Mouse (Mus musculus) adrenal gland, adult (tissue): Measurements from ENCODE around the gene Gas2.

Source experiments
- DNase-seq, 2 experiments: peaks; one replicate each; pipeline ENCODE4 v3.0.0; 2022 to 2023; ENCODE audit warnings: low spot score in 1 of 2; ENCODE audit not compliant: inconsistent age in 2 of 2

Gene Gas2

DNA sequence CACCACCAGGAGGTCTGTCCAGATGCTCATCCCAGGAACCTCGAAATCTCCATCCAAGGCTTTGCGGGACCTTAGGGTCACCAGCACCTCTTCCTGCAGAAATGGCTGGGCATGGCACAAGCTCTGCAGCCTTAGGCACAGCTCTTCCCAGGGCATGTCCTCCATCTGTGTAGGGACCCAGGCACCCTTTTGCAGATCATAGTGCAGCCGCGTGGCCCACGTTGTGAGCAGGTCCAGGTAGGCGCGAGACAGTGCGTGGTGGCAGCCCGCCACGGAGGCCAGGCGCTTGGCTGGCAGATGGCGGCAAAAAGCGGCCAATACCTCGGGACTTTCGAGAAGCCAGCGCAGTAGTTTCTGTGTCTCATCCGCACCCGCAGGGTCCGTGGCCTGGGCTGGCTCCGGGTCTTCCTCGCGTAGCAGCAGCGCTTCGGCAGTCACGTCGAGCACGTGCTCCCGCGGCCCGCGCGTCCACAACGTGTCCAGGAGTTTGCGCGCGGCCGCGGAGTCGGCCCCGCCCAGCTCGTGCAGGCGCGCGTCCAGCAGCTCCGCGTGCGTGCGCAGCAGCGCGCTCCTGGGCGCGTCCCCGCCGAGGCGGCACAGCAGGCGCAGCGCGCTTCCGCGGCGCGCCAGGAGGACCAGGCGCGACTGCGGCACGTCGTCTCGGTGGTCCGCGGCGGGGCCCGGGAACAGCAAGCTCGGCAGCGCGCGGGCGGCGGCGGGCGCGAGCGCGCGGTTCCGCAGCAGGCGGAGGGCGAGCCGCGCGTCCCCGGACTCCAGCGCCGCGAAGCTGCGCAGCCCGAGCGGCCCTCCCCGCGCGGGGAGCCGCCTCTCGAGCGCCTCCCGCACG, at the start of gene Gas2:
TSS of gene Gas2 (plus strand) at position 766 of the 847 bp plus-strand sequence.
- DNase-seq: peak; percentile 92 to 97

DNA sequence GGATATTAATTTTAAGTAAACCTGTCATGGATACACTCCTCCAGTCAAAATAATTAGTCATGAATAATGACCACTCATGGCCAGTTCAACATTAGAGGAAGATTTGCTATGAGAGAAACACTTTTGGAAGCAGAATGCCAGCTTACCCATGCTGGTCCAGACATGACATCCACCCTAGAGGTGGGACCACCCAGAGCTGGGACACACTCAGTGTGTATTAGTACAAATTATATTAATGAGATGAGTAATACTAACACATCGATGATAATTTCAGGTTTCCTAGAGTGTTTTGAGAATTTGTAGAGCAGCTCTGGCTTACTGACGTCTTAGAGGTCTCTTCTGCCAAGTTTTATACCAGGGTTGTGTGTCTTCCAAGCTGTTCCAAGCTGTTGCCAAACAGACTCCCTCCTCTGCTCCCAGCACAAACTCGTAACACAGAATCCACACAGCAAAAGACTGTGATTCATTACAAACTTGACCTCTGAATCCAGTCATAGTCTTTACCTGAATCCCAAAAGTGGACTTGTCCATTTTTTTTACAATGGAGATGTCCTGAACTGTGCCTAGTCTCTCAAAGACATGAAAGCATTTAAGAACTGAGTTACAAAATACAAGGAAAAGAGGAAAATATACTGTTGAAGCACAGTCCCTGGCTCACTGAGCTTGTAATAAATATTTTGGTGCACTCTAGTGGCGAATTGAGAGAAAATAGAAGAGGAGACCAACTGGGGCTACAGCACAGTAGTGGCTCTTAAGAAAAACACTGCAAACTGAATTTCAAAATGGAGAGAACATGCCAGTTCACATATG, 46.1 kb upstream of the Gas2 start:
- DNase-seq: peak in 1 of 2 experiments; percentile 36

DNA sequence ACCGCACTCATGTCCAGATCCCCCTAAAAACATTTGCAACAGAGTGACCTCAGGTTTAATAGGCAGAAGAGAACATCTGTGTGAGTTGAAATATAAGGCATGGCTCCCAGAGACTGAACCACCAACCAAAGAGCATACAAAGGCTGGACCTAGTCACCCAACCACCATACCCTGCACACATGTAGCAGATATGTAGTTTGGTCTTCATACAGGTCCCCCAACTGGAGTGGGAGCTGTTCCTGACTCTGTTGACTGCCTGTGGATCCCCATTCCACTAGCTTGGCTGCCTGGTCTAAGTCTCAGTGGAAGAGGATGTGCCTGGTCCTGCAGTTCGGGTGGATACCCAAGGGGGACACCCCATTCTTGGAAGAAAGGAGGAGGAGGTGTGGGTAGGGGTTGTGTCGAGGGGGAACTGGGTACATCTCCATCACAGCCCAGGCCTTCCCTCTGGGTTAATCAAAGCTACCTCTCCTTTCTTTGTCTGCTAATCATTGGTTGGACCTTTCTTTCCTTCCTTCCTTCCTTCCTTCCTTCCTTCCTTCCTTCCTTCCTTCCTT, 45.5 kb upstream of the Gas2 start:
- no peak for DNase-seq

DNA sequence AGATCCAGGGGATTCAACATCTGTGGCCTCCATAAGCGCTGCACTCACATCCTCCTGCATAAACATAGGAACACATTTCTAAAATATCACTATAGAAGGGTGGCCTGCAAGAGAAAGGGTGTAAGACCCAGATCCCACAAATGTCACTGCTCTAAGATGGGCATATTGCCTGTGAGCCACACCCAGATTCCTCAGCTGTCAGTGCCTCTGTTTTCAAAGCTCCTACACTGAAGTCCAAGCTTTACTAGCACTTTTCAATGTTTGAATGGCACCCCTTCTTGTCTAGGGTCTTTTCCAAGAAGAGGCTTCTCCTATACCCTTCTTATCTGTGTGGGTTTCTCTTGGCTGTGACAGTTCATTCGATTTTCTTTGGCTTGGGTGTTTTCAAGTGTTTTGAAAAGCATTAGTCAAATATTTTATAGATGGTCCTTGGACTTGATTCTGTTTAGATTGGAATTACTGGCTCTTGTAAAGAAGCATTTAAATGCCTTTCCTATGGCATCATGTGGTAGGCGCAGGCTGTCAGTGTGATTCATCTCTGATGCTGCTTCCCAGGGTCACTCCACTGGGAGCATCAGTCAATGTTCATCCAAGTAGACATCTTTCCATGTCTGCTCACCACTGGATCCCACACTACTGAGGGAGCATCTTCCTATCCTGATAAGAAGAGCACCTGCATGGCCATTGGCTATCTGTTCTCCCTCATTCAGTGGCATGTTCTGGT, 43.4 kb upstream of the Gas2 start:
- DNase-seq: peak; percentile 12 to 36

DNA sequence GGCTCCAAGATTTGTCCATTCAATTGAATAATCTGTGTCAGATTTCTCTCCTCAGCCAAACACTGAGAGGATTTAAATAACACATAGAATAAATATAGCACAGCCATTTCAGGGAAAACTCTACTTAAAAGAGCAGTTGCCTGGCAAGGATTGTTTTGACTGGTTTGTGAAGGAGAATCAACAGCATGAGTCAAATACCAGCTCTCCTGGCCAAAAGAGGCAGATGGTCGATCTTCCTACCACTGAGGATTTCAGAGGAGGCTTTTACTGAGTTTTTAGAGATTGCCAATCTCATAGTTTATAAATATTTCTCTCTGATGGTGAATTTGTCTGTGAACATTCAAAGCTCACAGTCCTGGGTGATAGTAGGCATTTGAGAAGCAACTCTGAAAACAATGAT, 41.9 kb upstream of the Gas2 start:
- no peak for DNase-seq

DNA sequence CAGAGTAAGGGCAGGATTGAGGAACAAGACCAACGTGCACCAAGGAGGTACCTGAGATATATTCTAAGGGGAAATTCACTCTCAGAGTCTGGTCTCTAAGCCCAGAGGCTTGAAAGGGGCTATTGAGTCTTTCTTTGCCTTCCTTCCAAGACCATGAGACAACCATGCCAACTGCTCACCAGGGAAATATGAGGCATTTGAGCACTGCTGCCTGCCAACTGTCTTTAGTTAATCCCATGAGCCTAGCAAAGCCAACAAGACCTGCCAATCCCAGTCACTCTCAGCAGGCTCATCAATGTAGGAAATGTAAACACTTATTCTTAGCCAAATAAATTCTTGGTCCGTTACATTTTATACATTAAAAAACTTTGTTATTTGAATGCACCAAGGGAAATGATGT, 40.3 kb upstream of the Gas2 start:
- DNase-seq: no peak

DNA sequence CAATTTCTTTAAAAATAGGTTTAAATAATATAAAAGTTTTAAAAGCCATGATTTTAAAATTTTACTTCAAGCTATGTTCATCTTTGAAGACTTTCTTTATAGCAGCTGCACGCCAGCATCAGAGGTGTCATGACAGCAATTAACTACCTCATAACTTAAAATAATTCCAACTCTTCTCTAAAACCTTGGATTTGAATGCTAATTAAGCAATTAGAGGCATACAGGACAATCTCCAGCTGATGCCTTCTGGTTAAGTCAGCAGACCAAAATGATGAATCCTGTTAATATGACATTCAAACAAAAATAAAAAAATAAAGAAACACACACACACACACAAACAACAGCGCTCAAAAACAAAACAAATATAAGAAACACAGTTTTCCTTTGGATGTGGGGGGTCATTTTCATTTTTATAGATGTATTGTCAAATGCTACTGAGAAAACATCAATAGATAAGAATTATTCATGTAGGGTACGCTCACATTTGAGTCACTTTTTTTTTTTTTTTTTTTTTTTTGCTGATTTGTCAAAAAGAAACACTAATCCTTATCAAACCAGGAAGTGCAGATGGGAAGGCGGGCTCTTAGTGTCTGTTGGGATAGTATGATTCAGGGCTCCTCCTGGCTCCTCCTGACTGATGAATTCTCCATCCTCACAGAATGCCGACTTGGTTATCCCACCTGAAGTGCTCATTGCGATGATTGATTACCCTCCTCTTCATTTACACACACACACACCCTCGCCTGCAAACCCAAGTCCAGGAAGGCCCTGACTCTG, 38.1 kb upstream of the Gas2 start:
- no peak for DNase-seq

DNA sequence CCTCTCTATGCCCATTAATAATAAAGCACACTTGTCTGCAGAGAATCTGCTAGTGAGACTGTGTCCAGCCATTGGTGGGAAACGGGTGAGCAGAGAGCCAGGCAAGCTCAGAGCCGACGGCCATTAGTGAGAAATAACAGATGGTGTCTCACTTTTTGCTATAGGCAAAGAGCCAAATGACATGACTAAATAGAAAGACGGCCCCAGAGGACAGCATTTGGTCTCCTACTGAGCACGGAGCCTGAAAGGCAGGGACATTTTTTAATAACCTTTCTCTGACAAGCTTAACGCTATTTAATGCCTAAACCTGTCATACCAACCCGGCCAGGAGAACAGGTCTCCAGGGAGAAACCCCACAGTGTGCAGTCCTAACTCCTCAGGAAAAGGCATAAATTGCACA, 29.9 kb upstream of the Gas2 start:
- DNase-seq: peak; percentile 12 to 64

DNA sequence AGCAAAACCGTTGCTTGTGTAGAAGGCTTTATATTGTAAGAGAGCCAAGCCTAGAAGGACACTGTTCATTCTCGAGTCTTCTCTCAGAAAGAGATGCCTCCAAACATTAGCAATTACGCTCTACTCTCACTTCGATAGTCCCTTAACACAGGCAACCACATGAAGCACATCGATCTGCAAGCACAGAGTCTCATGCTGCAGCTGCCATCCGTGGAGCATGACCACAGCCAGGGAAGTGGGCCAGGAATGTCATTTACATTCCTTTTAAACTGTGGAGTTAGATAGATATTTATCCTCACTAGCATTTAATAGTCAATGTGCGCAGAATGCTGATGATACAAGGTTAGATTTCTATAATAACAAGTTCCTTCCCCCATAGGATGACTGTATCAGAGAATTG, 21.3 kb upstream of the Gas2 start:
- DNase-seq: no peak

DNA sequence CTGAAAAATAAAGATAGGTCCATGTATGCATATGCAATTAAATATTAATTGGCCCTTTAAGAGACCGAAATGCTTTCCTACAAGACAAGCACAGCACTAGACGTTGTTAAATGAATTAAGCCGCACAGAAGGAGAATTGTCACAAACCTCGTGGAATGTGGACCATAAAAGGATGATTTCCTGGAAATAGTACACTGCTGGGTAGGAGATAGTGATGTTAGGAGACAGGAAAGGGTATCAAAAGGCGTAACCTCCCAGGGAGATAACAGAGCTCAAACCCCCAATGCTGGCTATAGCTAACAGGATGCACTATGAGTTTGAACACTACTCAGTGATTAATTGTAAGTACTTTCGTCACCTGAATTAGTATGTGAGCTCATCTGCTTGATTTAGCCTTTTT, 10.9 kb upstream of the Gas2 start:
- DNase-seq: no peak

DNA sequence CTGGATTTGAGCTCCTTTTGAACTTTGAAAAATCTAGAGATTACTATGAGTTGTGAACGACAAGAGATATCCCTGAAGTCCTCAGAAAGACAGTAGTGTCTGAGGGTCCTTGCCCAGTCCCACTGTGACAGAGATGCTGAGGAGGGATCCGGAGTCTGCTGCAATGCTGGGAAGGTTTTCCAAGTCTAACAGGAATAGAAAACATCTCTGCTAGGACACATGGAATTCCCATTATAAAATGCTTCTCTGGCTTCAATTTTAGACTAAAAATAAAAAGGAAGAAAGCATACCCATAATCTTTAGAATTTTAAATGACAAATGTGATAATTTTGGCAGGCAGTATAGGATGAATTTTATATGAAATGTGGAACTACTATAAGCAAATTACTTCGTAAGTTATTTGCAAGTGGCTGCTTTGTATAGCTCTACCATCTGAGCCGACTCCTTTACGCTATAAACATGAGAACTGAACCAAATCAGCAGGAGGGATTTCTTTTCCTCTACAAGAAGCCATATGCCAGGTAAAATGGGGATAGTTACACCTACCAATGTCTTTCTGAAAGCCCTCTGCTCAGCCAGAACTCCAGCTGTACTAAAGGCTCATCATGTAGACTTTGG, 9.8 kb upstream of the Gas2 start:
- no peak for DNase-seq

DNA sequence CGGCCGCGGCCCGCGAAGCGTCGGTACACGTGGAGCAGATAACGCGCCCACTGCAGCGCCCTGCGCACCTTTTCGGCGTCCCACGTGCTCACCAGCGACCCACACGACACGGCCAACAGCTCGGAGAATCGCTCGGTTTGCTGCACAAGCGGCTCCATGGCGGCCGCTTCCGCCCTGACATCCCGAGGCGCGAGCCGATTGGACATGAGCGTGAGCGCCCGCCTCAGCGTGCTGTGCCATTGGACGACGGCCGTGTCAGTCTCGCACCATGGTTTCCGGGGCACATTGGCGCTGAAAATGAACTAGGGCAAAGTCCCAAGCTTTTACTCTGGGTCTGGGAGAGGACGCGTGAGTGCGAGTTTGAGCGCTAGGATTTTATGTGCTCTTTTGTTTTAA, 280 bp downstream of the Gas2 start, which contains the start of gene Fancf:
TSS of gene Fancf (minus strand) at position 171 of the 396 bp plus-strand sequence.
- peak; percentile 97 to 99 for DNase-seq

DNA sequence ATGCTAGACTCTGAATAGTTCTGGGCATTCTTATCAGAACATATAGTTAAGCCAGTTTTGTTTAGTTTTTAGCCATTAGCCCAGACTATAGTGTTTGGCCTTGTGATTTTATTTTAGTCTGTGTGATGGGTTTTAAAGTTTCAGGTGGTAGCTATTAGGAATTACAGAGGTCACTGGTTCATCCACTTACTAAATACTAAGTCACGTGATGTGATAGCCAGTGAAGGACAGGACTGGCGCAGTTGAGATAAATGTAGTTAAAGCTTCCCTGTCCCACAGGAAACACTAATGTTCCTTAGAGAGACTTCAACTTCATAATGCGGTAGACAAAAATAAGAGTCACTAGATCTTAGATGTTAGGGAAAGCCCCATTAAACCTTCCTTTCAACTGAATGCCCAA, 1.0 kb downstream of the Gas2 start:
- DNase-seq: no peak

DNA sequence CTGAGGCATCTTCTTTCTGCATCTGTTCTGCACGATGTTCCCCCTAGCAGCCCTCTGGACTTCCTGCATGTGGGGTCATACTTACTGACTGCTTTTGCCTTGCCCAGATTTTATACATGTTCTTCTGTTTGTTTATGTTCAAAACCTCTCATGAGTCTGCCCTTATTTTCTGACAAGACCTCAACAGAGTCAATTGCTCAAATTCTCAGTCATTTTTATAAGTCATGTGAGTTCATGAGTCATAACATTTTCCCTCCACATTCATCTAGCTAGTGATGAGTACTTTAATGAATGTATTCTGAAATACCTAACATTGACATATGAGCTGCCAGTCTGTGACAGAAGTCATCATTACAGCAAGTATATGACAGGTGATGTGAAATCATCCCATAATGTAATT, 3.5 kb downstream of the Gas2 start:
- DNase-seq: no peak

DNA sequence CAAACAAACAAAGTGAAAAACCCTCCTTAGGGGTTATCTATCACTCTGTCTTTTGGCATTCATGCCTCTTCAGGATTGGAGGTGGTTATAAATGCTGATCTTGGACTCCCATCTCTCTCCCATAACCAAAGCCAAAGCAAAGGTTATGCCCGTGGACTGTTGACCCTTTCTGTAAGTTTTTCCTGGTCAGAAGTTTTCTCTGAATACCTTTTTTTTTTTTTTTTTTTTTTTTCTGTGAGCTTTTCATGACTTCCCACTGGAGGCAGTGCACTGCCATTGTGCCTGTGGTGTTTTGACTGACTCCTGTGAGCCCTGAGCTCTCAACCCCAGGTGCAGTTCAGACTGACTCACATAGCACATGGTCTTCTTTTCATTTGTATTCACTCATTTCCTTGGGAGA, 6.2 kb downstream of the Gas2 start:
- no peak for DNase-seq

DNA sequence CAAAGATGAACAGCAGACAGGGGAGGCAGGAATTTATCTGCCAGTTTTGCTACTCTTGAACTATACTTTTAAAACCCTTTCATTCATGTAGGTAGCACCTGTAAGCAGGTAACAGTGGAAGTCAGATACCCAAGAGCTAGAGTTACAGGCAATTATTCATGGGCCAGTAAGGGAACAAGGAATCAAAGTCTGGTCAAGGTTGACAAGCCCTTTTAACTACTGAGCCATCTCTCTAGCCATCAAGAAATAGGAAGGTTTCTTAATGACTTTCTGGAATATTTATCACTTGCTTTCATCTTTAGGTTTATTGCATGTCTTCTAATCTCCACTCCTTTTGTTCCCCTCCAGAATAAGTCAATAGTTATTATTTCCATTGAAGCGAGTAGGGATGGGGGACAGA, 10.2 kb downstream of the Gas2 start:
- no peak for DNase-seq

DNA sequence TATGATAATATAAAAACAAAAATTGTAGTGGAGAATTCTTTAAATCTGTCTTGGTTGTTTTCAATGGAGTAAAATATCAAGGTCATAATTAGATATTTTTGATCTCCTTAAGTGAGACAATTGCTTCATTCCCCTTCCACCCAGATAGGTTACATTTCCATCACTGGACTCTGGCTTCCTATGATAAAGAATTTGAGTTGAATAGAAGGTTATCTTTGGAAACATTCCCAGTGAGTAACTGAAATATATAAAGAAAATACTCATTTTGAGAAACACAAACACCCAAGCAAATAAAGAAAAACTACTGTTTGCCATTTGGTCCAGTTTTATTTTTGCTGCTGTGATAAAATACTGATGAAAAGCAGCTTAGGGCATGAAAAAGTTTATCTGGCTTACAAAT, 10.8 kb downstream of the Gas2 start:
- no peak for DNase-seq

DNA sequence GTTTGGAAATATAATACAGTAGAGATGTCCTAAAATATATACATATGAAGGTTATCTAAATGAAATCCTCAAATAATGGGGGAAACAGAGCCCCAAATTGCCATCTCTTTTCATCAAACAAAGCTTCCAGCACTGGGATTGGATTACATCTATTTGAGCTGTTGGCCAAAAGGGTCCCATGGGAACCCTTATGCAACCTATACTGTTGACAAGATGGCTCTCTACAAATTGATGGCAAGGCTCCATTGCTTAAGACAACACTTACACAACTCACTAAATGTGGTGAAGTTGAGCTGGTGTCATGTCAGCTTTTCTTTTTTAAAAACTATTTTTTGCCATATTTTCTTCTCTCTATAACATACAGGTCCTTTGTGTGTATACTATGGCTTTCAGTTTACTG, 14.5 kb downstream of the Gas2 start:
- DNase-seq: no peak

DNA sequence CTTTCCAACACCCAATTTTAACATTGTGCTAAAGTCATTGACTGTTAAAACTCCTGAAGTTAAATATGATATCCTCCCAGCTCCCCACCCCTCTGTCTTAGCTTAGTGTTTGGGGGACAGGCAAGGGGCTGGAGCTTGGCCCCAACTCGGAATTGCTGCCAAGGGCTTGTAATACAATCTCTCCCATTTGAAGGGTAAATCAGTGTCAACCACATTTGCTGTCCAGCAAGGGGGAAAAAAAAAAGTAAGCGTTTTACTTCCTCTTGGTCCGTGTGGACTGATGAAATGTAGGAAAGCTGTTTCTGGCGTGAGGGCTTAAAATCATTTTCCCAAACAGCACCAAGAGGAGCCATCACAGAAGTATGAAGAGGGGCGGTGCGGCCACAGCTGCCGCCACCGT, 16.9 kb downstream of the Gas2 start:
- no peak for DNase-seq

DNA sequence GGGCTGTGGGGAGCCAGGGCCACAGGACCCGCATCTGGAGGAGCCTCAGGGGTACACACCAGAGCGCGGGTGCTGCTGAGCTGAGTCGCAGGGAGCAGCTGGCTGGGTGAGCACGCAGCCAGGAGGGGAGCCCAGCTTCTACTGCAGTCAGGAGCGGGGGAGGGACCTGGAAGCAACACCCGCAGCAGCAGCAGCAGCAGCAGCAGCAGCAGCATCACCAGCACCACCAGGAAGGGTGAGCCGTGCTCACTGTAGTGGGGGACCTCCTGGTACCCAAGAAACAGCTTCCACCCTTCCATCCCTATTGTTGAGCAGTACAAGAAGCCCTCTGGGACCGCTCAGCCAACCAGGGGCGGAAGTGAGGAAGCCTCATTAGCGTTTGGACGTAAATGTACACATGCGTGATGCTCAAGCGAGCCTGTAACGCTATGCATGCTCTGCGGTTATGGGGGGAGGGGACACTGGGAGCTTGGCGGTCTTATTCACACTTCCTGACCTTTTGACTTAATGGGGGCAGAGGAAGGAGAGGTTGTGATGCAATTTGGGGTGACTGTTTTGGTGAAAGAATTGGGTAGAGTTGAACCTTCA, 17.4 kb downstream of the Gas2 start:
- peak; percentile 67 to 86 for DNase-seq
